In the genomic region with DNA sequence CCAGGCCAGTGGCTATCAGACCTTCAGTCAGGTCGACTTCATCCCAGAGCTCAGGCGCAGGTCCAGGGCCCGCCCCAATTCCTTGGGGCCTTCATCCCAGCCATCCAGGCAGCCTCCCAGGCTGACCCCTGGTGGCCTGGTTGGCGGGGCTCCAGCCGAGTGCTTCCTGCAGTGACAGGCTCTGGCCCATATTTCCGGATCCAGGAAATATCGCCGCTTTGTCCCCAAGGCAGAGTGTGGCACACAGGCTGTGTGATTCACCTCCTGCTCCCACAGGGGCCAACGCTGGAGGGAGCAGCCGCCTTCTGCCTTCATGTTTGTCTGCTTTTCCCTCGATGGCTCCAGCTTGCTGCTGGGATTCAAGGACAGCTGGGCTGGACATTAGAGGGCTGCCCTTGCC, we compare ENCODE assay signal across 8 mouse cellular contexts. TPM values are rescaled to one million over a fixed set of nuclear protein-coding genes. Genes with fewer than 3 reads are reported as not detected.
DNase-seq lines count a peak whose midpoint lies in the region; ATAC-seq and TF ChIP-seq lines count a peak whose summit lies in the region.

No protein-coding gene starts in this region.

- DNase-seq in 3134 (ENCODE audit: extremely low read depth, insufficient read length, low spot score) (peak; percentile 94), ES-E14 (ENCODE audit: low read depth, low spot score) (no peak)
- DNase-seq in cerebellum, postnatal 25 days: peak; percentile 82 to 89
- DNase-seq in kidney, postnatal 14 days: peak; percentile 96

- 24% methylated on average over 11 of the region's 11 CpGs for WGBS in heart, embryonic 12.5 days
- WGBS in neural tube, embryonic 14.5 days: 46% methylated on average over 11 of the region's 11 CpGs

- no peak overlapping the region for H3K4me3 ChIP-seq in ES-E14 (ENCODE audit: insufficient read depth in 1 of 2, low read depth in 1 of 2, low read length in 2 of 2, poor library complexity in 1 of 2, severe bottlenecking in 1 of 2)
- H3K4me3 ChIP-seq in heart, embryonic 12.5 days: no peak overlapping the region
- no peak overlapping the region for H3K4me3 ChIP-seq in neural tube, embryonic 14.5 days (ENCODE audit: low read depth, low read length)

- H3K27me3 ChIP-seq in heart, embryonic 12.5 days (replicated peaks): no peaks in the 10 kb centered on the region
- H3K27me3 ChIP-seq in neural tube, embryonic 14.5 days (ENCODE audit: control insufficient read depth, insufficient read depth, low read length): no peaks in the 10 kb centered on the region

- H3K9ac ChIP-seq in ES-E14 (ENCODE audit: insufficient read depth, low read depth, low read length, poor library complexity, severe bottlenecking): peak overlapping the region; percentile 6; the same call in 1 of the 2 replicates
- H3K9ac ChIP-seq in heart, embryonic 12.5 days: no peak overlapping the region
- no peak overlapping the region for H3K9ac ChIP-seq in neural tube, embryonic 14.5 days (replicated peaks; ENCODE audit: low read depth, low read length)

- in situ Hi-C loops in ES-E14 (cut with MboI; ENCODE audit: low sequenced_read_pairs in 2 of 2, unreplicated experiment in 2 of 2): no loop called here

- H3K4me1 ChIP-seq in ES-E14 (ENCODE audit: control insufficient read depth in 2 of 2, insufficient read depth in 2 of 2, low read length in 2 of 2, poor library complexity in 1 of 2): peaks cover 2 to 35% of the 10 kb centered on the region in 2 experiments; a peak in 2 of 4 replicates
- peaks cover 50% of the 10 kb centered on the region for H3K4me1 ChIP-seq in heart, embryonic 12.5 days (replicated peaks)
- H3K4me1 ChIP-seq in neural tube, embryonic 14.5 days (ENCODE audit: control insufficient read depth, insufficient read depth, low read length): no peaks in the 10 kb centered on the region

- peak; percentile 72 for ATAC-seq in heart, embryonic 12.5 days (ENCODE audit: insufficient number of reproducible peaks, low FRiP score)
- ATAC-seq in neural tube, embryonic 14.5 days (ENCODE audit: low read depth): no peak
- no peak for ATAC-seq in megakaryocyte-erythroid progenitor cell, adult 5-6 weeks (replicated peaks; ENCODE audit: low FRiP score, low TSS enrichment, poor library complexity, severe bottlenecking)
- ATAC-seq in granulocyte monocyte progenitor cell, adult 5-6 weeks (replicated peaks; ENCODE audit: poor library complexity, severe bottlenecking): no peak

- peaks cover 17% of the 10 kb centered on the region for H3K36me3 ChIP-seq in ES-E14 (ENCODE audit: control insufficient read depth, insufficient read depth, low read length, poor library complexity, severe bottlenecking)
- H3K36me3 ChIP-seq in heart, embryonic 12.5 days: peaks cover 25% of the 10 kb centered on the region
- peaks cover 8% of the 10 kb centered on the region; the same call in 1 of the 2 replicates for H3K36me3 ChIP-seq in neural tube, embryonic 14.5 days (ENCODE audit: control insufficient read depth, insufficient read depth, low read length)

- H3K27ac ChIP-seq in ES-E14 (ENCODE audit: insufficient read depth, low read depth, low read length, poor library complexity, severe bottlenecking): no peak overlapping the region
- H3K27ac ChIP-seq in heart, embryonic 12.5 days (ENCODE audit: poor library complexity, severe bottlenecking): peak overlapping the region; percentile 80
- H3K27ac ChIP-seq in neural tube, embryonic 14.5 days (ENCODE audit: low read depth, low read length): peak overlapping the region; percentile 28; the same call in 1 of the 2 replicates

- no peaks in the 10 kb centered on the region for H3K9me3 ChIP-seq in ES-E14 (ENCODE audit: control insufficient read depth, insufficient read depth, low read depth, low read length)
- H3K9me3 ChIP-seq in heart, embryonic 12.5 days (replicated peaks): no peaks in the 10 kb centered on the region
- no peaks in the 10 kb centered on the region for H3K9me3 ChIP-seq in neural tube, embryonic 14.5 days (ENCODE audit: control insufficient read depth, low read length)

- H3K4me2 ChIP-seq in heart, embryonic 12.5 days: no peak overlapping the region
- no peak overlapping the region for H3K4me2 ChIP-seq in neural tube, embryonic 14.5 days (ENCODE audit: low read depth, low read length)

TF ChIP-seq in ES-E14, 5 proteins besides CTCF, POLR2A, EP300 and RAD21:
- no peak for TF ChIP-seq HCFC1 (IDR thresholded peaks at IDR 0.05; ENCODE audit: borderline replicate concordance, insufficient read depth, low read length)
- no peak for TF ChIP-seq ZC3H11A (IDR thresholded peaks at IDR 0.05; ENCODE audit: borderline replicate concordance, low read depth, low read length)
- no peak for TF ChIP-seq MAFK (IDR thresholded peaks at IDR 0.05; ENCODE audit: insufficient read depth, low read depth, low read length)
- no peak for TF ChIP-seq ZNF384 (IDR thresholded peaks at IDR 0.05; ENCODE audit: low read depth, low read length)
- no peak for TF ChIP-seq CHD2 (IDR thresholded peaks at IDR 0.05; ENCODE audit: low read depth, low read length)

RNA-seq across cellular contexts. Expression of a gene that starts 8.6 kb away (rescaled TPM):
- 60.4 and 63.8 TPM in 2 replicates for total RNA-seq in ES-E14 (2012; rRNA removed)
- polyA plus RNA-seq in heart, embryonic 12.5 days (2016; fragmentation: Nextera tagmentation; extraction: Ambion mirVana): 11.6 and 12.8 TPM in 2 replicates
- 5.5 and 5.9 TPM in 2 replicates for polyA plus RNA-seq in neural tube, embryonic 14.5 days (2014; fragmentation: Nextera tagmentation; extraction: Ambion mirVana)
- total RNA-seq in megakaryocyte-erythroid progenitor cell, adult 5-6 weeks (2014; fragmentation: Nextera tagmentation): 15.1 and 20.3 TPM in 2 replicates
- total RNA-seq in megakaryocyte-erythroid progenitor cell, adult 5-6 weeks (2017): 18.7 and 32.1 TPM in 2 replicates
- total RNA-seq in granulocyte monocyte progenitor cell, adult 5-6 weeks (2014; fragmentation: Nextera tagmentation): 3.5 and 12.4 TPM in 2 replicates
- total RNA-seq in granulocyte monocyte progenitor cell, adult 5-6 weeks (2017): 13.5 and 21.5 TPM in 2 replicates

RNA-seq across cellular contexts. Expression of a gene that starts 10.7 kb away (rescaled TPM):
- total RNA-seq in ES-E14 (2012; rRNA removed): 10.6 and 22.3 TPM in 2 replicates
- polyA plus RNA-seq in heart, embryonic 12.5 days (2016; fragmentation: Nextera tagmentation; extraction: Ambion mirVana): 2.7 and 3.8 TPM in 2 replicates
- 6.9 and 8.4 TPM in 2 replicates for polyA plus RNA-seq in neural tube, embryonic 14.5 days (2014; fragmentation: Nextera tagmentation; extraction: Ambion mirVana)
- total RNA-seq in megakaryocyte-erythroid progenitor cell, adult 5-6 weeks (2014; fragmentation: Nextera tagmentation): 2.4 and 4.5 TPM in 2 replicates
- 2.3 and 3.4 TPM in 2 replicates for total RNA-seq in megakaryocyte-erythroid progenitor cell, adult 5-6 weeks (2017)
- total RNA-seq in granulocyte monocyte progenitor cell, adult 5-6 weeks (2014; fragmentation: Nextera tagmentation): 0.43 and 2.5 TPM in 2 replicates
- total RNA-seq in granulocyte monocyte progenitor cell, adult 5-6 weeks (2017): 1.9 and 4.5 TPM in 2 replicates

RNA-seq across cellular contexts. Expression of a gene that starts 15.1 kb away (rescaled TPM):
- 2.0 and 2.5 TPM in 2 replicates for total RNA-seq in ES-E14 (2012; rRNA removed)
- 184 and 202 TPM in 2 replicates for polyA plus RNA-seq in heart, embryonic 12.5 days (2016; fragmentation: Nextera tagmentation; extraction: Ambion mirVana)
- 5.4 and 9.8 TPM in 2 replicates for polyA plus RNA-seq in neural tube, embryonic 14.5 days (2014; fragmentation: Nextera tagmentation; extraction: Ambion mirVana)
- total RNA-seq in megakaryocyte-erythroid progenitor cell, adult 5-6 weeks (2014; fragmentation: Nextera tagmentation): 7.2 and 8.9 TPM in 2 replicates
- total RNA-seq in megakaryocyte-erythroid progenitor cell, adult 5-6 weeks (2017): 6.9 and 9.3 TPM in 2 replicates
- not detected in 2 replicates for total RNA-seq in granulocyte monocyte progenitor cell, adult 5-6 weeks (2014; fragmentation: Nextera tagmentation)
- 0.10 and 0.43 TPM in 2 replicates for total RNA-seq in granulocyte monocyte progenitor cell, adult 5-6 weeks (2017)

RNA-seq across cellular contexts. Expression of a gene that starts 27.5 kb away (rescaled TPM):
- total RNA-seq in ES-E14 (2012; rRNA removed): 60.5 and 65.1 TPM in 2 replicates
- 85.4 and 89.9 TPM in 2 replicates for polyA plus RNA-seq in heart, embryonic 12.5 days (2016; fragmentation: Nextera tagmentation; extraction: Ambion mirVana)
- 236 and 251 TPM in 2 replicates for polyA plus RNA-seq in neural tube, embryonic 14.5 days (2014; fragmentation: Nextera tagmentation; extraction: Ambion mirVana)
- total RNA-seq in megakaryocyte-erythroid progenitor cell, adult 5-6 weeks (2014; fragmentation: Nextera tagmentation): 31.4 and 47.5 TPM in 2 replicates
- total RNA-seq in megakaryocyte-erythroid progenitor cell, adult 5-6 weeks (2017): 13.3 and 19.6 TPM in 2 replicates
- total RNA-seq in granulocyte monocyte progenitor cell, adult 5-6 weeks (2014; fragmentation: Nextera tagmentation): 24.0 and 34.2 TPM in 2 replicates
- 16.9 and 20.3 TPM in 2 replicates for total RNA-seq in granulocyte monocyte progenitor cell, adult 5-6 weeks (2017)

RNA-seq across cellular contexts. Expression of a gene that starts 29.0 kb away (rescaled TPM):
- total RNA-seq in ES-E14 (2012; rRNA removed): 2.4 and 2.6 TPM in 2 replicates
- polyA plus RNA-seq in heart, embryonic 12.5 days (2016; fragmentation: Nextera tagmentation; extraction: Ambion mirVana): 0.83 and 1.4 TPM in 2 replicates
- 0.14 TPM in 1 of 2 replicates, not detected in the other for polyA plus RNA-seq in neural tube, embryonic 14.5 days (2014; fragmentation: Nextera tagmentation; extraction: Ambion mirVana)
- total RNA-seq in megakaryocyte-erythroid progenitor cell, adult 5-6 weeks (2014; fragmentation: Nextera tagmentation): not detected in 2 replicates
- total RNA-seq in megakaryocyte-erythroid progenitor cell, adult 5-6 weeks (2017): not detected in 2 replicates
- total RNA-seq in granulocyte monocyte progenitor cell, adult 5-6 weeks (2014; fragmentation: Nextera tagmentation): not detected in 2 replicates
- total RNA-seq in granulocyte monocyte progenitor cell, adult 5-6 weeks (2017): not detected in 2 replicates
